11 mouse cellular contexts compared by ENCODE assay signal in genomic region chr13:113733734-113734133, GRCm38 (mm10).
DNase-seq lines count a peak whose midpoint lies in the region; ATAC-seq and TF ChIP-seq lines count a peak whose summit lies in the region.
"Had no signal": no experiment of that assay in that cellular context is flagged by ENCODE, and none has a peak within 500 bp of the region (broad histone marks: within the 10 kb centered on the region; RNA-seq: fewer than 3 reads in every experiment).

No protein-coding gene starts in this region.

- no peak for TF ChIP-seq CTCF in lung, embryonic 14.5 days (IDR thresholded peaks at IDR 0.05; ENCODE audit: low read depth)
- TF ChIP-seq CTCF in lung, adult 2 months (IDR thresholded peaks at IDR 0.05; ENCODE audit: insufficient read depth, low read length), result no peak
- no peak for TF ChIP-seq CTCF in forebrain, postnatal 0 days (IDR thresholded peaks at IDR 0.05; ENCODE audit: low read depth)

- no peaks in the 10 kb centered on the region for H3K27me3 ChIP-seq in lung, embryonic 14.5 days (ENCODE audit: insufficient read depth, low read length)
- H3K27me3 ChIP-seq in forebrain, postnatal 0 days (ENCODE audit: insufficient read depth, low read length), result no peaks in the 10 kb centered on the region
- H3K27me3 ChIP-seq in midbrain, embryonic 11.5 days (ENCODE audit: control insufficient read depth, insufficient read depth, low read length), result peaks cover 4% of the 10 kb centered on the region; the same call in 1 of the 2 replicates

- WGBS in lung, embryonic 14.5 days, result 49% methylated on average over 2 of the region's 2 CpGs
- WGBS in lung, adult 2 months, result 73% methylated on average over 2 of the region's 2 CpGs
- WGBS in forebrain, postnatal 0 days, result 39% methylated on average over 2 of the region's 2 CpGs
- 68% methylated on average over 2 of the region's 2 CpGs for WGBS in midbrain, embryonic 11.5 days

- DNase-seq in lung, embryonic 14.5 days, result no peak
- DNase-seq in lung, adult 2 months, result no peak
- DNase-seq in forebrain, postnatal 0 days, result no peak
- DNase-seq in midbrain, embryonic 11.5 days (ENCODE audit: low spot score, missing footprints), result no peak
- no peak for DNase-seq in gastrocnemius, adult 8-10 months (ENCODE audit: low spot score in 2 of 2)
- DNase-seq in left cerebral cortex, postnatal 10 days (ENCODE audit: extremely low spot score in 1 of 2, low spot score in 2 of 2), result no peak
- DNase-seq: heart, adult 2 months; kidney, adult 8-10 months had no signal

- TF ChIP-seq POLR2A in lung, adult 2 months (IDR thresholded peaks at IDR 0.05; ENCODE audit: borderline replicate concordance, extremely low read depth, low read depth, low read length), result no peak

- no peaks in the 10 kb centered on the region for H3K4me1 ChIP-seq in lung, embryonic 14.5 days (ENCODE audit: insufficient read depth)
- H3K4me1 ChIP-seq in lung, adult 2 months (ENCODE audit: control insufficient read depth, insufficient read depth, low read length), result no peaks in the 10 kb centered on the region
- H3K4me1 ChIP-seq in forebrain, postnatal 0 days (ENCODE audit: insufficient read depth), result peaks cover 4% of the 10 kb centered on the region
- H3K4me1 ChIP-seq in midbrain, embryonic 11.5 days (ENCODE audit: control insufficient read depth, insufficient read depth, low read length), result peaks cover 22% of the 10 kb centered on the region

- no peaks in the 10 kb centered on the region for H3K9me3 ChIP-seq in lung, embryonic 14.5 days (ENCODE audit: low read depth, low read length)
- H3K9me3 ChIP-seq in forebrain, postnatal 0 days (ENCODE audit: low read length), result no peaks in the 10 kb centered on the region
- H3K9me3 ChIP-seq in midbrain, embryonic 11.5 days (ENCODE audit: control insufficient read depth, low read length), result no peaks in the 10 kb centered on the region

- H3K36me3 ChIP-seq in lung, embryonic 14.5 days (ENCODE audit: insufficient read depth), result no peaks in the 10 kb centered on the region
- no peaks in the 10 kb centered on the region for H3K36me3 ChIP-seq in forebrain, postnatal 0 days (ENCODE audit: insufficient read depth)
- no peaks in the 10 kb centered on the region for H3K36me3 ChIP-seq in midbrain, embryonic 11.5 days (ENCODE audit: control insufficient read depth, insufficient read depth, low read length)

- H3K27ac ChIP-seq in lung, embryonic 14.5 days (ENCODE audit: low read depth), result peak overlapping the region; percentile 43; the same call in 1 of the 2 replicates
- peak overlapping the region; percentile 88 for H3K27ac ChIP-seq in forebrain, postnatal 0 days (ENCODE audit: low read depth, low read length)
- peak overlapping the region; percentile 3; the same call in 1 of the 2 replicates for H3K27ac ChIP-seq in midbrain, embryonic 11.5 days (ENCODE audit: low read depth, low read length)
- H3K27ac ChIP-seq: heart, adult 2 months; left cerebral cortex, adult 2 months had no signal

- ATAC-seq in lung, embryonic 14.5 days (ENCODE audit: insufficient read depth), result peak; percentile 32; the same call in 1 of the 2 replicates
- ATAC-seq in forebrain, postnatal 0 days, result peak; percentile 34
- no peak; the same call in 1 of the 2 replicates for ATAC-seq in midbrain, embryonic 11.5 days (ENCODE audit: low FRiP score)
- no peak for ATAC-seq in CD4-positive, CD25-positive, alpha-beta regulatory T cell, adult 4 months
- ATAC-seq: activated CD4-positive, CD25-positive, alpha-beta regulatory T cell, adult 4 months had no signal

- H3K4me2 ChIP-seq in lung, embryonic 14.5 days, result no peak overlapping the region
- no peak overlapping the region for H3K4me2 ChIP-seq in forebrain, postnatal 0 days (ENCODE audit: low read depth)
- H3K4me2 ChIP-seq in midbrain, embryonic 11.5 days, result no peak overlapping the region

- H3K9ac ChIP-seq in lung, embryonic 14.5 days, result no peak overlapping the region
- H3K9ac ChIP-seq in forebrain, postnatal 0 days, result no peak overlapping the region
- no peak overlapping the region for H3K9ac ChIP-seq in midbrain, embryonic 11.5 days (ENCODE audit: low read length)

- intact Hi-C loops in left cerebral cortex, postnatal 10 days (cut with DNase I), result no loop called here

- no peak overlapping the region for H3K4me3 ChIP-seq in lung, embryonic 14.5 days (ENCODE audit: low read depth, low read length)
- no peak overlapping the region for H3K4me3 ChIP-seq in lung, adult 2 months (replicated peaks; ENCODE audit: extremely low read depth, low read depth, low read length)
- no peak overlapping the region for H3K4me3 ChIP-seq in forebrain, postnatal 0 days (ENCODE audit: low read depth, low read length)
- H3K4me3 ChIP-seq in midbrain, embryonic 11.5 days (ENCODE audit: low read depth, low read length), result no peak overlapping the region
- H3K4me3 ChIP-seq: heart, adult 2 months; left cerebral cortex, adult 2 months had no signal

Comparison
In these comparisons a context has a peak if more than half of its experiments do, and no peak if none do; other contexts are left out.
1. ATAC-seq: peak in lung, embryonic 14.5 days (single experiment) and forebrain, postnatal 0 days (single experiment); none in midbrain, embryonic 11.5 days (single experiment) and CD4-positive, CD25-positive, alpha-beta regulatory T cell, adult 4 months (single experiment).
2. H3K27ac ChIP-seq: peak in every context shown above with its lines; median percentile 88 in forebrain, postnatal 0 days; 43 in lung, embryonic 14.5 days; 3 in midbrain, embryonic 11.5 days.